Mouse (Mus musculus) gastrocnemius, adult 2 months (tissue): ENCODE measurements around the gene Lamp3. TPM values are rescaled to one million over a fixed set of nuclear protein-coding genes. Genes with fewer than 3 reads are reported as not detected.
"Not testable (repeated sequence)": the region's sequence is repeated elsewhere in the genome, so short reads cannot be mapped to it uniquely, and the experiment has no call there.

Source experiments
- DNase-seq: peaks from one replicate; pipeline ENCODE4 v3.0.0; 2022
- H3K27ac ChIP-seq: fragments of 200-600 bp; 2 replicates; pipeline ENCODE4 v1.8.1; 2022; ENCODE audit warnings: mild to moderate bottlenecking
- H3K4me3 ChIP-seq: fragments of 200-600 bp; 2 replicates; pipeline ENCODE4 v1.8.1; 2022; ENCODE audit warnings: mild to moderate bottlenecking, moderate library complexity
- CTCF ChIP-seq: fragments of 200-600 bp; IDR thresholded peaks from 2 replicates; pipeline ENCODE4 v1.8.1; 2022; ENCODE audit warnings: antibody characterized with exemption, mild to moderate bottlenecking, moderate library complexity
- intact Hi-C: fragments of 180-260 bp; cut with DNase I; formaldehyde crosslinking; loops from one replicate; pipeline ENCODE4 v1.15.1; 2025
- long read RNA-seq, 2 experiments: library from polyadenylated mRNA; stranded (forward); transcript quantifications; one replicate each; pipeline ENCODE4 v2.0.0; 2021
- total RNA-seq, 2 experiments: library from RNA; stranded (reverse); gene quantifications; 2 replicates each; pipeline ENCODE4 v1.2.3; 2021

Lamp3 gene
- total RNA-seq = not detected
- long read RNA-seq, experiment 1 = 0 reads
- long read RNA-seq, experiment 2 = 0 reads

- DNase-seq = no peak
- no peak for TF ChIP-seq CTCF
- Histone ChIP-seq H3K4me3 (no peak within 1 kb of the TSS), H3K27ac (no peak within 1 kb of the TSS)
- intact Hi-C loops = no loop called here
Measured at GRCm38 (mm10) chr16:19706216-19706615, at the start of gene Lamp3. Gene Lamp3, minus strand, starts transcription at chr16:19706375.

GRCm38 (mm10) chr16:19732896-19733295, 26.7 kb upstream of the Lamp3 start:
- H3K27ac ChIP-seq = no peak overlapping the region
- H3K4me3 ChIP-seq = no peak overlapping the region
- TF ChIP-seq CTCF = no peak
- intact Hi-C loops = no loop called here
- DNase-seq = no peak

GRCm38 (mm10) chr16:19724139-19724538, 18.0 kb upstream of the Lamp3 start:
- H3K4me3 ChIP-seq, DNase-seq, H3K27ac ChIP-seq: not testable (repeated sequence)
- intact Hi-C loops = loop anchor here (10.0 kb wide), 3 partner anchors 121 to 581 kb away; partner anchors contain the start of gene Parl
- peak; percentile 63 for TF ChIP-seq CTCF

GRCm38 (mm10) chr16:19720959-19721358, 14.8 kb upstream of the Lamp3 start:
- TF ChIP-seq CTCF = no peak
- no peak overlapping the region for H3K4me3 ChIP-seq
- DNase-seq = no peak
- H3K27ac ChIP-seq = no peak overlapping the region
- intact Hi-C loops = loop anchor here (10.0 kb wide), 3 partner anchors 124 to 584 kb away; partner anchors contain the start of gene Parl

GRCm38 (mm10) chr16:19707381-19707780, 1.2 kb upstream of the Lamp3 start:
- no peak for DNase-seq
- Histone ChIP-seq H3K4me3 (no peak overlapping the region), H3K27ac (no peak overlapping the region)
- TF ChIP-seq CTCF = no peak
- intact Hi-C loops = no loop called here

GRCm38 (mm10) chr16:19699207-19699606, 7.0 kb downstream of the Lamp3 start:
- TF ChIP-seq CTCF = no peak
- DNase-seq = no peak
- intact Hi-C loops = no loop called here
- Histone ChIP-seq H3K27ac (no peak overlapping the region), H3K4me3 (no peak overlapping the region)

GRCm38 (mm10) chr16:19670768-19671357, 35.3 kb downstream of the Lamp3 start:
- intact Hi-C loops = no loop called here
- H3K4me3 ChIP-seq = no peak overlapping the region
- TF ChIP-seq CTCF = no peak
- H3K27ac ChIP-seq = no peak overlapping the region
- DNase-seq = no peak

DNA sequence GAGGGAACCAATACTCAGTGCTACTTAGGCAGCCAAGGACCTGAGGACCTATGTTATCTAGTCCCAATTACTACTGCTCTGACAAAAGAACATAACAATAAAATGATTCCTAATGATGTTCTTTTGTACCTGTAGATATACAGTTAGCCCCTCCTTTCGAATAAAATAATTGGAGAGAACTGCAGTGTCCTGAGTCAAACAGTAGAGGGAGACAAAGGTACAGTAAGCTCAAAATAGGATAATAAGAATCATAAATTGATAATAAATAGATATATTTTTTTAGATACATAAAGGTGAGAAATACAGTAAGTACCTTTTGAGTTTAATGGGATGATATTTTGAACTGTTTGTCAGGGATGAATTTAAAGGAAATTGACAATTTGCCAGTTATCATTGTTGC, 39.9 kb downstream of the Lamp3 start:
- H3K27ac ChIP-seq = no peak overlapping the region
- no peak for DNase-seq
- H3K4me3 ChIP-seq = no peak overlapping the region
- TF ChIP-seq CTCF = peak; percentile 61
- intact Hi-C loops = no loop called here

DNA sequence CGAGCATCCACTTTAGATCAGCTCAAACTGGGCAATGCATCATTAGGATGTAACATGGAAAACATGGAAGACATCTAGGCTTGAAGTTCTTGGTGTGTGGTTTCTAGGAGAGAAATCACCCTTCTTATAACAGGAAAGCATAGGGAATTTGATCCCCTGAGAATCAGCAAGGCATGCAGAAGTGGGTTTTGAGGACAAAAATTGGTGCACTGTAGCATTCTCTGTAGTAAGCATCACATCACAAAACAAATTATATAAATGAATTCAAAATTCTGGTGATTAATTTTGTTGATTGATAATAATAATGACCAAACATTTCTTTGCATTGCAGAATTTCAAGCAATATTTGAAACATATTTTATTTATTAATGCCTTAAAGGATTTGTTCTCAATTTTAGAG, 76.4 kb downstream of the Lamp3 start, which contains the start of gene Olfr171:
Gene Olfr171, minus strand, starts transcription at position 101 of the 400 bp plus-strand sequence.
- intact Hi-C loops = no loop called here
- no peak within 1 kb of the TSS for H3K27ac ChIP-seq
- TF ChIP-seq CTCF = no peak
- no peak within 1 kb of the TSS for H3K4me3 ChIP-seq
- no peak for DNase-seq

DNA sequence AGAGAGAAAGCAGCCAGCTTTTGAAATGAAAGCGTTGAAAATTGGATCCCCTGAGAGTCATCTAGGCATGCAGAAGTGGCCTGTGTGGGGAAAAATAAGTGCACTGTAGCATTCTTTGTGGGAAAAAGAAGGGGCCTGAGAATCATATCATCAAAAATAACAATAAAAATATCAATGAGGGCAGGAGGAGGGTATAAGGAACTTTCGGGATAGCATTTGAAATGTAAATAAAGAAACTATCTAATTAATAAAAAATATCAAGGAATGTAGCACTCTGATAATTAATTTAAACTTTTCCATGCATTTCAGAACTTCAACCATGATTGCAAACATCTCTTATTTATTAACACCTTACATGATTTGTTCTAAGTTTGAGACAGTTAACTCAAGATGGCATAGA, 94.4 kb downstream of the Lamp3 start, which contains the start of gene Olfr170:
Gene Olfr170, minus strand, starts transcription at position 101 of the 400 bp plus-strand sequence.
- DNase-seq, intact Hi-C loops, H3K4me3 ChIP-seq, H3K27ac ChIP-seq: not testable (repeated sequence)

Other genes with a start within 250 kb of the Lamp3 start
- gene Olfr166, start 222.7 kb downstream of the Lamp3 start, total RNA-seq = not detected
- not detected for gene Olfr167, start 184.1 kb downstream of the Lamp3 start, total RNA-seq
- not detected for gene Olfr168, start 170.8 kb downstream of the Lamp3 start, total RNA-seq
- gene Olfr169, start 134.6 kb downstream of the Lamp3 start, total RNA-seq = not detected
- not detected for gene Olfr170, start 94.5 kb downstream of the Lamp3 start, total RNA-seq
- gene Olfr171, start 76.5 kb downstream of the Lamp3 start, total RNA-seq = not detected
- gene B3gnt5, start 53.8 kb upstream of the Lamp3 start, total RNA-seq = under 1 TPM; 0.08 TPM